Mouse (Mus musculus) gastrocnemius, postnatal 36 days (tissue): ENCODE measurements at regions not wholly inside any gene's neighbourhood (a gene's known extent, or its start where the extent isn't known, plus 50 kb on each side); places are given as distances from the start of the nearest gene placed in this dataset.

ENCODE experiments used
- DNase-seq, 2 experiments: peaks; one replicate each; pipeline ENCODE4 v3.0.0; 2022
- intact Hi-C: fragments of 180-260 bp; cut with DNase I; formaldehyde crosslinking; loops from one replicate; pipeline ENCODE4 v1.15.1; 2025

GRCm38 (mm10) chr14:80789131-80789530 is 805.2 kb downstream of the Olfm4 start:
- DNase-seq: no peak
- intact Hi-C loops: no loop called here

GRCm38 (mm10) chr14:80799370-80799959 is 815.6 kb downstream of the Olfm4 start:
- no peak for DNase-seq
- intact Hi-C loops: no loop called here

GRCm38 (mm10) chr14:80830476-80830875 is 846.6 kb downstream of the Olfm4 start:
- intact Hi-C loops: no loop called here

GRCm38 (mm10) chr14:80844550-80844949 is 860.7 kb downstream of the Olfm4 start:
- intact Hi-C loops: no loop called here
- no peak for DNase-seq

More at GRCm38 (mm10) chr14:80830476-80830875, 846.6 kb downstream of the Olfm4 start:
- no peak for DNase-seq

- peak; percentile 16 to 40 for DNase-seq
- intact Hi-C loops: no loop called here
Measured at GRCm38 (mm10) chr14:80845576-80846269, 861.8 kb downstream of the Olfm4 start.

GRCm38 (mm10) chr14:80846420-80847083 is 862.7 kb downstream of the Olfm4 start:
- intact Hi-C loops: no loop called here
- DNase-seq: no peak
